Mouse (Mus musculus) embryonic facial prominence, embryonic 15.5 days (tissue): Measurements from ENCODE around the gene Slc1a5. TPM values are rescaled to one million over a fixed set of nuclear protein-coding genes. Genes with fewer than 3 reads are reported as not detected.

Experiments used
- ATAC-seq: fragments of 200-750 bp; cut with Nextera tagmentation; 2 replicates; pipeline ENCODE4 v1.8.0; 2017; ENCODE audit warnings: low read depth, moderate TSS enrichment; ENCODE audit not compliant: insufficient number of reproducible peaks, low FRiP score, low TSS enrichment
- H3K27ac ChIP-seq: fragments of 300-500 bp; sonication (generic); replicated peaks from 2 replicates; pipeline ENCODE4 v1.5.1; 2015; ENCODE audit warnings: mild to moderate bottlenecking, inconsistent platforms
- H3K27me3 ChIP-seq: fragments of 300-500 bp; sonication (generic); 2 replicates; pipeline ENCODE4 v1.6.1; 2015; ENCODE audit warnings: inconsistent platforms
- H3K36me3 ChIP-seq: fragments of 300-500 bp; sonication (generic); 2 replicates; pipeline ENCODE4 v1.6.1; 2015; ENCODE audit warnings: mild to moderate bottlenecking, inconsistent platforms
- H3K4me1 ChIP-seq: fragments of 300-500 bp; sonication (generic); 2 replicates; pipeline ENCODE4 v1.6.1; 2015; ENCODE audit warnings: inconsistent platforms
- H3K4me2 ChIP-seq: fragments of 300-500 bp; sonication (generic); replicated peaks from 2 replicates; pipeline ENCODE4 v1.6.1; 2015; ENCODE audit warnings: mild to moderate bottlenecking, inconsistent platforms
- H3K4me3 ChIP-seq: fragments of 300-500 bp; sonication (generic); replicated peaks from 2 replicates; pipeline ENCODE4 v1.5.1; 2015; ENCODE audit warnings: mild to moderate bottlenecking, inconsistent platforms
- H3K9ac ChIP-seq: fragments of 300-500 bp; sonication (generic); 2 replicates; pipeline ENCODE4 v1.6.1; 2015; ENCODE audit warnings: inconsistent platforms
- H3K9me3 ChIP-seq: fragments of 300-500 bp; sonication (generic); replicated peaks from 2 replicates; pipeline ENCODE4 v1.6.1; 2016; ENCODE audit warnings: inconsistent platforms
- WGBS: fragments of 180-500 bp; shearing (Covaris S2); methylation state at CpG from one replicate; pipeline ENCODE4 v1.1.7; 2015; 5-methylcytosine and 5-hydroxymethylcytosine counted together
- polyA plus RNA-seq: library from polyadenylated mRNA; unstranded; fragments of >200 nt; fragmentation: Nextera tagmentation; extraction: Ambion mirVana; gene quantifications from 2 replicates; pipeline ENCODE4 v1.2.1, GENCODE M21; 2015

Gene Slc1a5
- polyA plus RNA-seq, 1 experiment from 2014 or later: 35.5 TPM

GRCm38 (mm10) chr7:16820271-16820763 is 39.2 kb downstream of the Slc1a5 start:
- peaks cover 26% of the 10 kb centered on the region for H3K36me3 ChIP-seq
- H3K4me3 ChIP-seq: no peak overlapping the region
- H3K9ac ChIP-seq: no peak overlapping the region
- no peak overlapping the region; the same call in 1 of the 2 replicates for H3K27ac ChIP-seq
- no peak for ATAC-seq
- peaks cover 55% of the 10 kb centered on the region for H3K4me1 ChIP-seq
- no peaks in the 10 kb centered on the region for H3K27me3 ChIP-seq
- no peak overlapping the region for H3K4me2 ChIP-seq
- WGBS: 56% methylated on average over 5 of the region's 5 CpGs
- H3K9me3 ChIP-seq: no peaks in the 10 kb centered on the region

- Histone ChIP-seq H3K4me2 (no peak overlapping the region), H3K9me3 (no peaks in the 10 kb centered on the region), H3K27me3 (no peaks in the 10 kb centered on the region), H3K4me3 (no peak overlapping the region), H3K36me3 (peaks cover 34% of the 10 kb centered on the region), H3K9ac (no peak overlapping the region), H3K27ac (no peak overlapping the region; the same call in 1 of the 2 replicates), H3K4me1 (peaks cover 49% of the 10 kb centered on the region)
- no peak for ATAC-seq
- 31% methylated on average over 3 of the region's 3 CpGs for WGBS
These were observed 40.0 kb downstream of the Slc1a5 start for GRCm38 (mm10) chr7:16821091-16821490.

- Histone ChIP-seq H3K4me3 (no peak overlapping the region), H3K9ac (no peak overlapping the region), H3K4me1 (peaks cover 49% of the 10 kb centered on the region), H3K36me3 (peaks cover 40% of the 10 kb centered on the region), H3K27me3 (no peaks in the 10 kb centered on the region), H3K9me3 (no peaks in the 10 kb centered on the region), H3K27ac (no peak overlapping the region), H3K4me2 (no peak overlapping the region)
- no peak for ATAC-seq
- 38% methylated on average over 4 of the region's 4 CpGs for WGBS
These were observed 40.5 kb downstream of the Slc1a5 start for GRCm38 (mm10) chr7:16821669-16822101.

GRCm38 (mm10) chr7:16823734-16824133 is 42.6 kb downstream of the Slc1a5 start:
- WGBS: 69% methylated on average over 5 of the region's 5 CpGs
- H3K36me3 ChIP-seq: peaks cover 57% of the 10 kb centered on the region

GRCm38 (mm10) chr7:16825785-16826184 is 44.6 kb downstream of the Slc1a5 start:
- no peak for ATAC-seq
- Histone ChIP-seq H3K4me1 (peaks cover 11% of the 10 kb centered on the region), H3K9ac (no peak overlapping the region), H3K36me3 (peaks cover 77% of the 10 kb centered on the region), H3K27ac (no peak overlapping the region), H3K4me3 (no peak overlapping the region), H3K4me2 (no peak overlapping the region), H3K27me3 (no peaks in the 10 kb centered on the region), H3K9me3 (no peaks in the 10 kb centered on the region)
- 79% methylated on average over 10 of the region's 10 CpGs for WGBS

More at GRCm38 (mm10) chr7:16823734-16824133, 42.6 kb downstream of the Slc1a5 start:
- peaks cover 30% of the 10 kb centered on the region for H3K4me1 ChIP-seq
- no peak for ATAC-seq
- H3K4me2 ChIP-seq: no peak overlapping the region
- H3K4me3 ChIP-seq: no peak overlapping the region
- no peak overlapping the region for H3K27ac ChIP-seq
- no peaks in the 10 kb centered on the region for H3K9me3 ChIP-seq
- no peaks in the 10 kb centered on the region for H3K27me3 ChIP-seq
- no peak overlapping the region for H3K9ac ChIP-seq

GRCm38 (mm10) chr7:16826571-16826970 is 45.4 kb downstream of the Slc1a5 start:
- Histone ChIP-seq H3K9ac (no peak overlapping the region), H3K27me3 (no peaks in the 10 kb centered on the region)

GRCm38 (mm10) chr7:16827274-16827673 is 46.1 kb downstream of the Slc1a5 start:
- Histone ChIP-seq H3K9ac (no peak overlapping the region), H3K27ac (no peak overlapping the region; the same call in 1 of the 2 replicates), H3K27me3 (no peaks in the 10 kb centered on the region), H3K4me1 (no peaks in the 10 kb centered on the region), H3K9me3 (no peaks in the 10 kb centered on the region), H3K4me2 (no peak overlapping the region), H3K4me3 (no peak overlapping the region), H3K36me3 (peaks cover 92% of the 10 kb centered on the region)
- WGBS: 69% methylated on average over 4 of the region's 4 CpGs
- peak; percentile 36; the same call in 1 of the 2 replicates for ATAC-seq

More at GRCm38 (mm10) chr7:16826571-16826970, 45.4 kb downstream of the Slc1a5 start:
- WGBS: 65% methylated on average over 5 of the region's 5 CpGs
- Histone ChIP-seq H3K36me3 (peaks cover 85% of the 10 kb centered on the region), H3K27ac (no peak overlapping the region), H3K4me2 (no peak overlapping the region), H3K9me3 (no peaks in the 10 kb centered on the region), H3K4me1 (peaks cover 4% of the 10 kb centered on the region), H3K4me3 (no peak overlapping the region)
- ATAC-seq: no peak

GRCm38 (mm10) chr7:16830449-16830848 is 49.3 kb downstream of the Slc1a5 start:
- no peaks in the 10 kb centered on the region for H3K27me3 ChIP-seq
- WGBS: 88% methylated on average over 9 of the region's 9 CpGs
- no peaks in the 10 kb centered on the region for H3K9me3 ChIP-seq
- H3K36me3 ChIP-seq: peaks cover 97% of the 10 kb centered on the region
- no peaks in the 10 kb centered on the region for H3K4me1 ChIP-seq
- ATAC-seq: no peak
- H3K9ac ChIP-seq: no peak overlapping the region
- no peak overlapping the region for H3K27ac ChIP-seq
- no peak overlapping the region for H3K4me2 ChIP-seq
- no peak overlapping the region for H3K4me3 ChIP-seq

- Histone ChIP-seq H3K9ac (no peak overlapping the region), H3K36me3 (peaks cover 76% of the 10 kb centered on the region), H3K27ac (no peak overlapping the region), H3K27me3 (no peaks in the 10 kb centered on the region), H3K4me3 (no peak overlapping the region), H3K4me2 (no peak overlapping the region), H3K4me1 (0 out of 2 replicates have a peak, but pooled peaks cover 8% of the 10 kb centered on the region), H3K9me3 (no peaks in the 10 kb centered on the region)
- WGBS: 93% methylated on average over 18 of the region's 18 CpGs
- ATAC-seq: no peak
These were observed 57.0 kb downstream of the Slc1a5 start for GRCm38 (mm10) chr7:16837916-16838803.

- Histone ChIP-seq H3K27me3 (no peaks in the 10 kb centered on the region), H3K4me2 (no peak overlapping the region), H3K27ac (no peak overlapping the region), H3K9me3 (no peaks in the 10 kb centered on the region), H3K4me1 (peaks cover 13% of the 10 kb centered on the region; the same call in 1 of the 2 replicates), H3K4me3 (no peak overlapping the region), H3K9ac (no peak overlapping the region), H3K36me3 (peaks cover 69% of the 10 kb centered on the region)
- ATAC-seq: no peak
- 69% methylated on average over 6 of the region's 6 CpGs for WGBS
These were observed 57.8 kb downstream of the Slc1a5 start for GRCm38 (mm10) chr7:16838804-16839426.

- no peak overlapping the region for H3K9ac ChIP-seq
- H3K36me3 ChIP-seq: peaks cover 62% of the 10 kb centered on the region
- peaks cover 19% of the 10 kb centered on the region for H3K4me1 ChIP-seq
- no peak overlapping the region for H3K27ac ChIP-seq
- no peaks in the 10 kb centered on the region for H3K27me3 ChIP-seq
- H3K4me3 ChIP-seq: no peak overlapping the region
- no peak overlapping the region for H3K4me2 ChIP-seq
- WGBS: 90% methylated on average over 12 of the region's 12 CpGs
- no peaks in the 10 kb centered on the region for H3K9me3 ChIP-seq
- no peak for ATAC-seq
These were observed 58.4 kb downstream of the Slc1a5 start for GRCm38 (mm10) chr7:16839427-16840108.
